Mouse (Mus musculus) liver, embryonic 14 days (tissue): ENCODE data around the gene Cep55. TPM values are rescaled to one million over a fixed set of nuclear protein-coding genes. Genes with fewer than 3 reads are reported as not detected.

ENCODE experiments used
- polyA plus RNA-seq: library from polyadenylated mRNA; depleted of rRNA; stranded (reverse); fragments of >200 nt; gene quantifications from 2 replicates; pipeline ENCODE4 v1.2.3, GENCODE M21; 2012; rRNA removed

Gene Cep55
- 4.4 and 5.2 TPM in 2 replicates for polyA plus RNA-seq

GRCm38 (mm10) chr19:38054720-38055192 is at the start of gene Cep55:
TSS of gene Cep55 (plus strand) at chr19:38055011.

DNA sequence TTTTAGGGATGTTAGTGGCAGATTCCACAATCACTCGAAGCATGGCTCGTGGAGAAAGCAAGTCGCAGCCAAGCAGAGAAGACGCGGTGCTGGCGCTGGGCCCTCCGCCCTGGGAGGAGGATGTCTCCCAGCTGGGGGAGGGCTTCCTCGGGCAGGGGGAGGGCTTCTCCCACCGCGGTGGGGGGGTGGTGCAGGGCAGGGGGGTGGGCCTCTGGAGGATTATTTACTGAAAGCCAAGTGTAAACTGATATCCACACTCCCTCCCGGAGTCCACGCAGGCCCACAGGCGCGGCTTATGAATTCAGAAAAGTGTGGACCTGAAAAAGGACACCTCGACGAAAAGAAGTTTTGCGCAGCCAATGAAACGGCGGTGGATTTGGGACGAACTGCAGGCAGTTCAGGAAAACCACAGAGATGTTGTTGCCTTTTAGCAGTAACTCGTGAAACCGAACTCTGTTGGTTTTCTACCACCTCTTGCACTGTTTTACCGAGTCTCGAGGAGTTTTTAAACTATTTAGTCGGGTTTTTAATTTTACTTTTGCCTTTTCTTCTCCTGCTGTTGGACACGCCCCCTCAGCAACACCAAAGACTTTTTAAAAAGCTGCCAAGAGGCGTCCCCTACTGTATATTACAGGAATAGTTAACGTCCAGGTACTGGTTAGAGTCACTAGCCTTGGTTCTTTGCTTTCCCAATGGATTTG is 11.4 kb upstream of the Cep55 start, which contains the start of gene Myof:
TSS of gene Myof (minus strand) at position 297 of the 701 bp plus-strand sequence.

GRCm38 (mm10) chr19:38096858-38097758 is 42.3 kb downstream of the Cep55 start, which contains the start of gene Ffar4:
TSS of gene Ffar4 (plus strand) at chr19:38097071.

Other genes with a start within 250 kb of the Cep55 start
- gene Myof, start 11.4 kb upstream of the Cep55 start, polyA plus RNA-seq, result 1.5 and 2.4 TPM in 2 replicates
- 0.06 and 0.07 TPM in 2 replicates for gene Ffar4, start 42.1 kb downstream of the Cep55 start, polyA plus RNA-seq
- 687 and 837 TPM in 2 replicates for gene Rbp4, start 70.3 kb downstream of the Cep55 start, polyA plus RNA-seq
- 3.3 and 4.3 TPM in 2 replicates for gene Pde6c, start 77.8 kb downstream of the Cep55 start, polyA plus RNA-seq
- 9.8 and 10.4 TPM in 2 replicates for gene Fra10ac1, start 169.1 kb downstream of the Cep55 start, polyA plus RNA-seq
- 0.02 and 0.08 TPM in 2 replicates for gene Lgi1, start 209.5 kb downstream of the Cep55 start, polyA plus RNA-seq